Mouse (Mus musculus) megakaryocyte, embryonic 14.5 days (primary cell): ENCODE results near the gene Gm1604a. TPM values are rescaled to one million over a fixed set of nuclear protein-coding genes. Genes with fewer than 3 reads are reported as not detected.
"Not testable (repeated sequence)": the region's sequence is repeated elsewhere in the genome, so short reads cannot be mapped to it uniquely, and the experiment has no call there.

ENCODE experiments used
- H3K27me3 ChIP-seq: replicated peaks from 2 replicates; pipeline ENCODE3; 2012; ENCODE audit warnings: inconsistent platforms
- H3K36me3 ChIP-seq: replicated peaks from 2 replicates; pipeline ENCODE3; 2012; ENCODE audit warnings: low read length, inconsistent platforms, mixed read lengths
- H3K4me1 ChIP-seq: 2 replicates; pipeline ENCODE4 v1.6.1; 2012; ENCODE audit warnings: inconsistent platforms
- H3K4me3 ChIP-seq: replicated peaks from 2 replicates; pipeline ENCODE3; 2012; ENCODE audit warnings: moderate library complexity, mild to moderate bottlenecking, inconsistent platforms
- H3K9me3 ChIP-seq: 2 replicates; pipeline ENCODE4 v1.6.1; 2012; ENCODE audit warnings: inconsistent platforms
- polyA plus RNA-seq: library from polyadenylated mRNA; stranded (reverse); fragments of >175 nt; gene quantifications from 2 replicates; pipeline ENCODE4 v1.2.3, GENCODE M21; 2012; ENCODE audit warnings: low replicate concordance; ENCODE audit not compliant: insufficient read depth

Gene Gm1604a
- polyA plus RNA-seq, 1 experiment, result 1.2 TPM

GRCm38 (mm10) chr17:7025764-7026346 lies 487 bp downstream of the Gm1604a start:
- not testable (repeated sequence) for H3K9me3 ChIP-seq, H3K4me3 ChIP-seq, H3K27me3 ChIP-seq, H3K4me1 ChIP-seq, H3K36me3 ChIP-seq

GRCm38 (mm10) chr17:7030204-7030603 lies 4.8 kb downstream of the Gm1604a start:
- not testable (repeated sequence) for H3K27me3 ChIP-seq, H3K4me1 ChIP-seq, H3K4me3 ChIP-seq, H3K9me3 ChIP-seq, H3K36me3 ChIP-seq

GRCm38 (mm10) chr17:7030622-7031174 lies 5.3 kb downstream of the Gm1604a start:
- not testable (repeated sequence) for H3K4me1 ChIP-seq, H3K9me3 ChIP-seq, H3K36me3 ChIP-seq, H3K27me3 ChIP-seq, H3K4me3 ChIP-seq

GRCm38 (mm10) chr17:7033192-7034166 lies 8.1 kb downstream of the Gm1604a start:
- not testable (repeated sequence) for H3K9me3 ChIP-seq, H3K36me3 ChIP-seq, H3K27me3 ChIP-seq, H3K4me1 ChIP-seq, H3K4me3 ChIP-seq

GRCm38 (mm10) chr17:7068997-7069539 lies 43.7 kb downstream of the Gm1604a start:
- H3K36me3 ChIP-seq, H3K4me1 ChIP-seq, H3K4me3 ChIP-seq, H3K9me3 ChIP-seq, H3K27me3 ChIP-seq: not testable (repeated sequence)

- H3K9me3 ChIP-seq, H3K27me3 ChIP-seq, H3K36me3 ChIP-seq, H3K4me3 ChIP-seq, H3K4me1 ChIP-seq: not testable (repeated sequence)
Observed at GRCm38 (mm10) chr17:7069561-7070240, 44.3 kb downstream of the Gm1604a start.

GRCm38 (mm10) chr17:7074494-7074893 lies 49.1 kb downstream of the Gm1604a start:
- H3K4me1 ChIP-seq, H3K27me3 ChIP-seq, H3K36me3 ChIP-seq, H3K4me3 ChIP-seq, H3K9me3 ChIP-seq: not testable (repeated sequence)

- H3K36me3 ChIP-seq, H3K4me1 ChIP-seq, H3K9me3 ChIP-seq, H3K4me3 ChIP-seq, H3K27me3 ChIP-seq: not testable (repeated sequence)
Observed at GRCm38 (mm10) chr17:7075519-7075918, 50.2 kb downstream of the Gm1604a start.

- not testable (repeated sequence) for H3K36me3 ChIP-seq, H3K4me3 ChIP-seq, H3K9me3 ChIP-seq, H3K27me3 ChIP-seq, H3K4me1 ChIP-seq
Observed at GRCm38 (mm10) chr17:7079558-7079957, 54.2 kb downstream of the Gm1604a start.

GRCm38 (mm10) chr17:7084523-7084922 lies 59.2 kb downstream of the Gm1604a start:
- H3K4me1 ChIP-seq, H3K9me3 ChIP-seq, H3K27me3 ChIP-seq, H3K36me3 ChIP-seq, H3K4me3 ChIP-seq: not testable (repeated sequence)

- H3K27me3 ChIP-seq, H3K9me3 ChIP-seq, H3K4me1 ChIP-seq, H3K36me3 ChIP-seq, H3K4me3 ChIP-seq: not testable (repeated sequence)
Observed at GRCm38 (mm10) chr17:7085469-7086168, 60.3 kb downstream of the Gm1604a start.

- H3K4me3 ChIP-seq, H3K4me1 ChIP-seq, H3K36me3 ChIP-seq, H3K9me3 ChIP-seq, H3K27me3 ChIP-seq: not testable (repeated sequence)
Observed at GRCm38 (mm10) chr17:7086836-7087235, 61.5 kb downstream of the Gm1604a start.

- not testable (repeated sequence) for H3K4me3 ChIP-seq, H3K27me3 ChIP-seq, H3K9me3 ChIP-seq, H3K4me1 ChIP-seq, H3K36me3 ChIP-seq
Observed at GRCm38 (mm10) chr17:7097835-7098519, 72.6 kb downstream of the Gm1604a start.

GRCm38 (mm10) chr17:7099096-7099495 lies 73.7 kb downstream of the Gm1604a start:
- not testable (repeated sequence) for H3K27me3 ChIP-seq, H3K9me3 ChIP-seq, H3K4me3 ChIP-seq, H3K36me3 ChIP-seq, H3K4me1 ChIP-seq

- not testable (repeated sequence) for H3K36me3 ChIP-seq, H3K4me3 ChIP-seq, H3K9me3 ChIP-seq, H3K4me1 ChIP-seq, H3K27me3 ChIP-seq
Observed at GRCm38 (mm10) chr17:7102945-7103344, 77.6 kb downstream of the Gm1604a start.
